Mouse (Mus musculus) brain, embryonic 14.5 days (tissue): Measurements from ENCODE around the gene Antxr1. TPM values are rescaled to one million over a fixed set of nuclear protein-coding genes. Genes with fewer than 3 reads are reported as not detected.

Experiments
- DNase-seq: peaks from one replicate; pipeline ENCODE4 v3.0.0-alpha.2; 2011; ENCODE audit warnings: low read depth
- CTCF ChIP-seq: fragments of 200-500 bp; IDR thresholded peaks from 2 replicates; pipeline ENCODE4 v1.5.1; 2012; ENCODE audit warnings: inconsistent platforms, mild to moderate bottlenecking, moderate library complexity, borderline replicate concordance; ENCODE audit not compliant: insufficient read depth, insufficient read length; ENCODE audit errors: extremely low read depth
- POLR2A ChIP-seq: fragments of 200-500 bp; IDR thresholded peaks from 2 replicates; pipeline ENCODE4 v1.6.1; 2012; ENCODE audit warnings: mild to moderate bottlenecking, inconsistent platforms, borderline replicate concordance; ENCODE audit not compliant: poor library complexity, insufficient read depth, insufficient read length, severe bottlenecking; ENCODE audit errors: extremely low read depth
- polyA plus RNA-seq: library from polyadenylated mRNA; depleted of rRNA; stranded (reverse); fragments of >200 nt; gene quantifications from 2 replicates; pipeline ENCODE4 v1.2.3, GENCODE M21; 2012

Antxr1 gene
- polyA plus RNA-seq, 1 experiment, result 10.0 TPM

GRCm38 (mm10) chr6:87139796-87140553 is 195.6 kb downstream of the Antxr1 start:
- peak; percentile 33 for DNase-seq

DNA sequence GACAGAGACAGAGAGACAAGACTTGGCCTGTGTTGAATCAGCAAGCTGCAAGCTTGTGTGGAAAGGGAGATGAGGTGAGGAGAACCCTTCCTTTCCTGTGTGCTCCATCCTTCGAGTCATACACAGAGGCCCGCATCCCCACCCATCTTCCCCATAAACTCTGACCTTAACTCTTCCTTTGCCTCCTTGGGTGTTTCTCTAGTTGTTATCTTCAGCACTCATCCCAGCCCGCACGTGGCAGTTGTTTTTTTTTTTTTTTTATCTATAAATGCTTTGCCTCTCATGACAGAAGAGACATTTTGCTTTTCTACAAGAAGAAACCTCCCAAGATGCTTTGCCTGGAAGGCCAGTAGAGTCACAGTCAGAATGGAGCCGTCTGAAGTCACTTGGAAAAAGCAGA is 197.1 kb downstream of the Antxr1 start:
- no peak for DNase-seq
- no peak for TF ChIP-seq POLR2A
- no peak for TF ChIP-seq CTCF

More at GRCm38 (mm10) chr6:87139796-87140553, 195.6 kb downstream of the Antxr1 start:
- TF ChIP-seq CTCF (no peak), POLR2A (no peak)

- no peak for TF ChIP-seq POLR2A
- no peak for TF ChIP-seq CTCF
- DNase-seq, result peak; percentile 39
Observed at GRCm38 (mm10) chr6:87133966-87134546, 201.6 kb downstream of the Antxr1 start.

- no peak for TF ChIP-seq CTCF
- TF ChIP-seq POLR2A, result no peak
- peak; percentile 15 for DNase-seq
Observed at GRCm38 (mm10) chr6:87133520-87133919, 202.1 kb downstream of the Antxr1 start.

GRCm38 (mm10) chr6:87131078-87131477 is 204.5 kb downstream of the Antxr1 start:
- DNase-seq, result no peak
- TF ChIP-seq CTCF, result peak; percentile 24; the same call in 1 of the 2 replicates
- TF ChIP-seq POLR2A, result no peak

- no peak for DNase-seq
- TF ChIP-seq CTCF (no peak), POLR2A (no peak)
Observed at GRCm38 (mm10) chr6:87130628-87131027, 205.0 kb downstream of the Antxr1 start.

- TF ChIP-seq POLR2A (no peak), CTCF (no peak)
- no peak for DNase-seq
Observed at GRCm38 (mm10) chr6:87129861-87130260, 205.8 kb downstream of the Antxr1 start.

GRCm38 (mm10) chr6:87127049-87127753 is 208.4 kb downstream of the Antxr1 start:
- peak; percentile 3 for DNase-seq
- TF ChIP-seq POLR2A, result no peak
- no peak for TF ChIP-seq CTCF

DNA sequence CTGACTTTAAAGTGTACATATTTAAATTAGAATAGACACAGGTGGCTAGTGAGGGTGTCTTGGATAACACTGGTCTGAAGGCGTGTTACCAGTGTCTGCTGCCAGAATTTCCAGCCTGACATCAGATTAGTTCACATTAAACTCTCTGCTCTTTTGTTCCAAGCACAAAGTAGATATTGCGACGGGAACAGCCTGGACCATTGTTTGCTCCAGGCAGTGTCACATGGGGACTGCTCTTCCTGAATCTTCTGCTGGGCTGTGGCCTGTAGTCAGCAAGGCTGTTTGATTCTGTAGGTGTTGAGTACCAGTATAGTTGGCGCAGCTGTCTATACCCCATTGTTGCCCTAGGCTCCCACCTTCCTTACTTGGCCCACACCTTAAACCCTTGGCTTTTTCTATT is 211.6 kb downstream of the Antxr1 start:
- DNase-seq, result no peak
- TF ChIP-seq CTCF (no peak), POLR2A (no peak)

- no peak for DNase-seq
- TF ChIP-seq POLR2A, result no peak
- TF ChIP-seq CTCF, result no peak
Observed at GRCm38 (mm10) chr6:87123406-87123805, 212.2 kb downstream of the Antxr1 start.

- TF ChIP-seq POLR2A, result no peak
- no peak for TF ChIP-seq CTCF
- no peak for DNase-seq
Observed at GRCm38 (mm10) chr6:87121961-87122360, 213.7 kb downstream of the Antxr1 start.
